Mouse (Mus musculus) liver, adult 2 months (tissue): ENCODE measurements around the gene Gstt4. TPM values are rescaled to one million over a fixed set of nuclear protein-coding genes. Genes with fewer than 3 reads are reported as not detected.
"Not testable (repeated sequence)": the region's sequence is repeated elsewhere in the genome, so short reads cannot be mapped to it uniquely, and the experiment has no call there.

Experiments
- DNase-seq: peaks from one replicate; pipeline ENCODE4 v3.0.0-alpha.2; 2011; ENCODE audit warnings: low read depth, low spot score; ENCODE audit errors: extremely low read depth
- H3K27ac ChIP-seq: fragments of 200-500 bp; replicated peaks from 2 replicates; pipeline ENCODE4 v1.5.1; 2012; ENCODE audit warnings: low read depth, mild to moderate bottlenecking, control low read depth, inconsistent platforms, low read length; ENCODE audit not compliant: insufficient read depth
- H3K27me3 ChIP-seq: fragments of 200-500 bp; 2 replicates; pipeline ENCODE4 v1.6.1; 2012; ENCODE audit warnings: mild to moderate bottlenecking, moderate library complexity, low read length, inconsistent platforms; ENCODE audit not compliant: control insufficient read depth, insufficient read depth
- H3K36me3 ChIP-seq: fragments of 200-500 bp; 2 replicates; pipeline ENCODE4 v1.6.1; 2012; ENCODE audit warnings: low read length, inconsistent platforms; ENCODE audit not compliant: control insufficient read depth, insufficient read depth
- H3K4me1 ChIP-seq: fragments of 200-500 bp; 2 replicates; pipeline ENCODE4 v1.6.1; 2011; ENCODE audit warnings: low read length; ENCODE audit not compliant: control insufficient read depth, insufficient read depth
- H3K4me3 ChIP-seq: fragments of 200-500 bp; 2 replicates; pipeline ENCODE4 v1.5.1; 2011; ENCODE audit warnings: low read depth, mild to moderate bottlenecking, control low read depth, low read length, moderate library complexity; ENCODE audit not compliant: insufficient read depth
- H3K79me2 ChIP-seq: fragments of 200-500 bp; 2 replicates; pipeline ENCODE4 v1.6.1; 2012; ENCODE audit warnings: inconsistent platforms, mild to moderate bottlenecking, low read length, moderate library complexity; ENCODE audit not compliant: control insufficient read depth, insufficient read depth
- H3K9ac ChIP-seq: fragments of 200-500 bp; 2 replicates; pipeline ENCODE4 v1.6.1; 2012; ENCODE audit warnings: low read depth, mild to moderate bottlenecking, control low read depth, inconsistent platforms, low read length
- CTCF ChIP-seq: fragments of 200-500 bp; IDR thresholded peaks from 2 replicates; pipeline ENCODE4 v1.5.1; 2011; ENCODE audit warnings: low read depth, low read length, control low read depth
- POLR2A ChIP-seq: fragments of 200-500 bp; IDR thresholded peaks from 2 replicates; pipeline ENCODE4 v1.6.1; 2011; ENCODE audit warnings: low read length, control low read depth; ENCODE audit not compliant: insufficient read depth; ENCODE audit errors: extremely low read depth
- WGBS: fragments of 180-500 bp; shearing (Covaris S2); methylation state at CpG from one replicate; pipeline ENCODE4 v1.1.7; 2018; 5-methylcytosine and 5-hydroxymethylcytosine counted together
- polyA plus RNA-seq: library from polyadenylated mRNA; depleted of rRNA; stranded (reverse); fragments of >200 nt; gene quantifications from 2 replicates; pipeline ENCODE4 v1.2.3, GENCODE M21; 2012
- total RNA-seq: library from RNA; depleted of rRNA; stranded (reverse); fragments of >200 nt; gene quantifications from 2 replicates; pipeline ENCODE4 v1.2.3, GENCODE M21; 2014

Gstt4 gene
- total and polyA plus RNA-seq, 2 experiments: 0.09 TPM; not detected in 1

DNA sequence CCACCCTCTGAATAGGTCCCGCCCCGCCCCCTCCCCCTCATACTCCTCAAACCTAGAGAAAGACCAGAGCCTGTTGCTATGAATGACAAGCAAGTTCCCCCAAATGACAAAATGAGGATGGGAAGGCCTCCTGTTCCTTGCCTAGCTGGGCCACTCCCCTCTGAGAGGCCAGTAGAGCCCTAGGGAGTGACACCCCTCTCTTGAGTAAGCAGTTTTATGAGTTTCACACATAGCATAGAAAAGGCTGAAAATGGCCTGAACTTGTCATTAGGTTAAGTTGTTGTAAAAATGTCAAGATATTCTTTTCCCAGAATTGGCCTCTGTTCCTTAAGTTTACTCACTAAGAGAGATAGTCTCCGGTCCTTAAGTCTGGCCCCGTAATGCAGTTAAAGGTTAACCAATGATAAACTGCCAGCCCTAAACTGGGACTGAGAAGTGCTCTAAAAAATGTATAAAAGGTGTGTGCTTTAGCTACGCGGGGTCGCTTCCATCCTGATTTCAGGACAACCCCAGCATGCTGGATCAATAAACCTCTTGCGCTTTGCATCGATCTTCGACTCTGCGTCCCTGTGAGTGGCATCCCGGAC lies 30.3 kb upstream of the Gstt4 start:
- Histone ChIP-seq H3K4me3 (no peak overlapping the region), H3K36me3 (no peaks in the 10 kb centered on the region), H3K79me2 (no peaks in the 10 kb centered on the region), H3K27me3 (no peaks in the 10 kb centered on the region), H3K4me1 (peaks cover 2% of the 10 kb centered on the region), H3K27ac (no peak overlapping the region), H3K9ac (no peak overlapping the region)
- DNase-seq: peak; percentile 59
- TF ChIP-seq CTCF (no peak), POLR2A (no peak)
- WGBS: 35% methylated on average over 12 of the region's 12 CpGs

DNA sequence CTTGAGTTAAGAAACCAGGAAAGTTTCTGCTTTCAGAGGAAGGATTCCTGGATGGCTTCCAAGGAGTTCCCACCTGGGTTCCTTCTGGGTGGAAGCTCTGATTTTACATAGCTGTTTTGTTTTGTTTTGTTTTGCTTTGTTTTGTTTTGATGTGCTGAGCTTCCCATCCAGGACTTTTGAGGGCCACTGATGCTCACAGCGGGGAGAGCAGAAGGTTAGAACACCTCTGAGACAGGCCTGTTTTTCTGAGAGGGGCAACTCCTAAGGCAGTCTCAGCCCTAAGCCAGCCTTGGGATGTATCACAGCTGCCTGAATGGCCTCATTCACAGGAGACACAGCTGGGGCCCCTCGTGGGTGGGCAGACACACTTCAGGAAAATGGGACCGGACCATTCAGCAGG lies 29.3 kb upstream of the Gstt4 start:
- H3K4me1 ChIP-seq: no peaks in the 10 kb centered on the region
- H3K4me3 ChIP-seq: no peak overlapping the region
- TF ChIP-seq POLR2A: no peak
- H3K79me2 ChIP-seq: no peaks in the 10 kb centered on the region
- no peaks in the 10 kb centered on the region for H3K36me3 ChIP-seq
- no peak for DNase-seq
- no peak overlapping the region for H3K27ac ChIP-seq
- H3K27me3 ChIP-seq: no peaks in the 10 kb centered on the region
- H3K9ac ChIP-seq: no peak overlapping the region
- WGBS: 86% methylated on average over 3 of the region's 3 CpGs

DNA sequence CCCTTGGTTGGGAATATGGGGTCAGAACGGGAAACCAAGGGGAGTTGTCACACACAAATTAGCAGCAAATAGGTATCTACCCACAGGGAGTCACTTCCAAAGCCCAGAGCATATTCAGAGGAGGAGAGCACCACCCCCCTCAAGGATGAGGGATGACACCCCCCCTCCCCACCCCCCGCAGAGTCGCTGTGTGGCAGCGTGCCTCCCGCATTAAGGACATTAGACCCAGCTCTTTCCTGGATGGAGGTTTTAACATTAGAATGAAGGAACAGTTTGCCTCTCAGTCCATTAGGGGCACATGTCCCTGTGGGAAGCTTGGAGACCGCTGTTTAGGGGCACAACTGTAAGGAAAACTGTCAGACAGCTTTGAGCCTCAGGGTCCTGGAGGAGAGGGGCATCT lies 28.7 kb upstream of the Gstt4 start:
- TF ChIP-seq CTCF (no peak), POLR2A (no peak)
- no peak overlapping the region for H3K9ac ChIP-seq
- WGBS: 57% methylated on average over 6 of the region's 6 CpGs
- no peak overlapping the region for H3K4me3 ChIP-seq
- H3K27me3 ChIP-seq: no peaks in the 10 kb centered on the region
- H3K79me2 ChIP-seq: no peaks in the 10 kb centered on the region
- no peak for DNase-seq
- no peaks in the 10 kb centered on the region for H3K36me3 ChIP-seq
- H3K4me1 ChIP-seq: no peaks in the 10 kb centered on the region
- no peak overlapping the region for H3K27ac ChIP-seq

DNA sequence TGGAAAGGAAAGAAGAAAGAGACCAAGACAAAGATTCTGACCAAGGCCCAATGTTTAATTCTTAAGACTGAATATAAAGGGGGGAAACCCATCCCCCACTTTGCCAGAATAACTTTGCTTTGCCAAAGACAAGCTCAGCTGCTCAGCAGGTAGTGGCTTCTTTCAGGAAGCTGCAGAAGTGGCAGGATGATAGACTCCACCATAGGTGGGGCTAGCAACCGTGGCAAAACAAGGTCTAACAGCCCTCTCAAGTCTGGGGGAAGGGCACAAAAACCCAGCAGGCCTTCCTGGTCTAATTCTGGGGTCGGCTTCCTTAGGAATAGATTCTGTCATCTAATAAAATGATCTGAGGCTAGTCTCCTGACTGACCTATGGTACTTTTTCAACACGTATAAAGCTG lies 26.0 kb upstream of the Gstt4 start:
- no peak for TF ChIP-seq POLR2A
- TF ChIP-seq CTCF: no peak
- H3K27me3 ChIP-seq: no peaks in the 10 kb centered on the region
- H3K4me3 ChIP-seq: no peak overlapping the region
- no peaks in the 10 kb centered on the region for H3K4me1 ChIP-seq
- DNase-seq: no peak
- no peaks in the 10 kb centered on the region for H3K36me3 ChIP-seq
- no peak overlapping the region for H3K27ac ChIP-seq
- WGBS: 75% methylated on average over 3 of the region's 3 CpGs
- H3K79me2 ChIP-seq: no peaks in the 10 kb centered on the region
- no peak overlapping the region for H3K9ac ChIP-seq

DNA sequence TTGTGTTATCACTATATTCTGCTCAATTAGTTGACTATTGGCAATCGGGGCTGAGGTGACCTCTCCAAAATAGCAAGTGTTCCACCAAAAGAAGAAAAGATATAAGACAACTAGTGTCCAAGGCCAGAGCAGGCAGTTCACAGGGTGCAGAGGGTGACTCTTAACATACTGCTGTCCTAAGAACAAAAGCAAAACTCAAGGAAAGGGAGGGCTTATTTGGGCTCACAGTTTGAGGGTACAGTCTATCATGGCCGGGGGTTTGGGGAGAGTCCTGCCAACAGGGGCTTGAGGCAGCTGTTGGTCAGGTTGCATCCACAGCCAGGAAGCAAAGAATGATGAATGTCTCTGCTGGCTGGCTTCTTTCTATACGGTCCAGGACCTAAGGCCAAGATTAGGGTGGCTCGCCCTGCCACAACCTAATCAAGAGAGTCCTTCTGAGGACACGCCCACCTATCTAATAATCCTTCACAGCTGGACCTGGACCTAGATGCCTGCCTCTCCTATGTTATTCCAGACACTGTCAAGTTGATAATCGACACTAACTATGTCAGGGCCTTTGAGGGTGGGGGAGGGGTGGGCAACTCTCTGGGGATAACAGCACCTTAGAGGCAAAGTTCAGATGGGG lies 23.1 kb upstream of the Gstt4 start:
- Histone ChIP-seq H3K36me3 (no peaks in the 10 kb centered on the region), H3K4me3 (no peak overlapping the region), H3K27me3 (no peaks in the 10 kb centered on the region), H3K27ac (no peak overlapping the region), H3K79me2 (no peaks in the 10 kb centered on the region), H3K9ac (no peak overlapping the region), H3K4me1 (no peaks in the 10 kb centered on the region)
- DNase-seq: no peak
- 69% methylated on average over 6 of the region's 6 CpGs for WGBS
- TF ChIP-seq CTCF: no peak
- TF ChIP-seq POLR2A: no peak

DNA sequence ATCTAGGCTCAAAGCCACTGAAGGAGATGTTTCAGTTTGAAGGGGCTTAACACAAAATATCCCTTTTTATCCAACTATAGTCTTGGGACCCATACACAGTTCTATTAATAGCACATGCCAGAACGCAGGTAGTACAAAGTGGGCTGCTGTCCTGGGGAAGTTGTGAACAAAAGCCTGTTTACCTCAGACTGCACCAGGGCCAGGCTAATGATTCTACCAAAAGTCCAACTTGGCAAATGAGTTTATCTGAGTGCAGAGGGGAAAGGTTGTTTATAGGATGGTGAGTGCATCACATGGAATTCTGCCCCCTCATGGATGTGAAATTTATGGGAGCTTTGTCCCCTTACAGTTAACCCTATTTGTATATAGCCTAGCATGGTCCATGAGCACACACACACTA lies 22.5 kb upstream of the Gstt4 start:
- WGBS: 18% methylated on average over 1 of the region's 1 CpGs
- TF ChIP-seq CTCF (no peak), POLR2A (no peak)
- DNase-seq: peak; percentile 54
- Histone ChIP-seq H3K4me1 (no peaks in the 10 kb centered on the region), H3K79me2 (no peaks in the 10 kb centered on the region), H3K27ac (no peak overlapping the region), H3K9ac (no peak overlapping the region), H3K27me3 (no peaks in the 10 kb centered on the region), H3K36me3 (no peaks in the 10 kb centered on the region), H3K4me3 (no peak overlapping the region)

DNA sequence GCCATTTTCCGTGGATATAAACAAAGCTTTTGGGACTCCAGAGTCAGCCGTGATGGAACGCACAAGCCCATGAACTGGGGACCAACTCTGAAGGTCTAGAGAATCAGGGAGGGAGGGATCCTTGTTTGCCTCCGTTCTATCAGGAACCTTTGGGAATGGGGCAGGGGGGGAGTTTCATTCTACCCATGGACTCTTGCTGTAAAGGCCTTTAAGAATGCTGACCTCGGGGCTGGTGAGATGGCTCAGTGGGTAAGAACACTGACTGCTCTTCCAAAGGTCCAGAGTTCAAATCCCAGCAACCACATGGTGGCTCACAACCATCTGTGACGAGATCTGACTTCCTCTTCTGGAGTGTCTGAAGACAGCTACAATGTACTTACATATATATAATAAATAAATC lies 21.6 kb upstream of the Gstt4 start:
- not testable (repeated sequence) for H3K4me3 ChIP-seq, H3K79me2 ChIP-seq, H3K4me1 ChIP-seq, H3K27me3 ChIP-seq, H3K9ac ChIP-seq, H3K27ac ChIP-seq, H3K36me3 ChIP-seq, DNase-seq
- WGBS: 83% methylated on average over 6 of the region's 6 CpGs
